Comparison of ENCODE assay signal across 9 mouse cellular contexts in genomic region chr1:166819420-166819819, GRCm38 (mm10).
A peak's percentile ranks its signal among the peaks of the same experiment; 100 is the strongest.
DNase-seq lines count a peak whose midpoint lies in the region.
"Had no signal": no experiment of that assay in that cellular context is flagged by ENCODE, and none has a peak within 500 bp of the region (broad histone marks: within the 10 kb centered on the region; RNA-seq: fewer than 3 reads in every experiment).

No protein-coding gene starts in this region.

- DNase-seq in embryo, embryonic 10 days (ENCODE audit: low spot score) = peak; percentile 7
- DNase-seq in embryo, embryonic 9.5 days (ENCODE audit: extremely low spot score) = no peak
- peak; percentile 9 to 11 for DNase-seq in spleen, postnatal 36 days (ENCODE audit: low spot score in 2 of 2)
- no peak for DNase-seq in spleen, adult 12 weeks (ENCODE audit: low spot score)
- peak; percentile 32 to 53 for DNase-seq in heart, postnatal 14 days
- peak; percentile 20 for DNase-seq in skeletal muscle tissue, adult 2 months (ENCODE audit: low read depth, low spot score)
- DNase-seq in layer of hippocampus, adult 11-12 months (ENCODE audit: low spot score) = no peak
- no peak for DNase-seq in layer of hippocampus, postnatal 25 days (ENCODE audit: extremely low spot score in 1 of 2, low spot score in 1 of 2)
- DNase-seq: adrenal gland, postnatal 25 days had no signal

- intact Hi-C loops in heart, postnatal 14 days (cut with DNase I) = no loop called here

Comparison
In these comparisons a context has a peak if more than half of its experiments do, and no peak if none do; other contexts are left out.
1. DNase-seq: peak in embryo, embryonic 10 days (single experiment), spleen, postnatal 36 days (2 of 2), heart, postnatal 14 days (2 of 2) and skeletal muscle tissue, adult 2 months (single experiment); none in embryo, embryonic 9.5 days (single experiment), spleen, adult 12 weeks (single experiment), layer of hippocampus, adult 11-12 months (single experiment) and layer of hippocampus, postnatal 25 days (0 of 2).